Mouse (Mus musculus) lung, postnatal 36 days (tissue): ENCODE measurements at regions not wholly inside any gene's neighbourhood (a gene's known extent, or its start where the extent isn't known, plus 50 kb on each side); places are given as distances from the start of the nearest gene placed in this dataset.

Source experiments
- DNase-seq: peaks from one replicate; pipeline ENCODE4 v3.0.0; 2022; ENCODE audit warnings: mixed read lengths

- DNase-seq, result no peak
These were observed 65.7 kb upstream of the Pbx1 start for GRCm38 (mm10) chr1:168497801-168498200.

- no peak for DNase-seq
These were observed 63.8 kb upstream of the Pbx1 start for GRCm38 (mm10) chr1:168495687-168496527.

GRCm38 (mm10) chr1:168487492-168487891, 55.4 kb upstream of the Pbx1 start:
- DNase-seq, result no peak

- DNase-seq, result no peak
These were observed 51.6 kb upstream of the Pbx1 start for GRCm38 (mm10) chr1:168483651-168484050.
